In the genomic region with DNA sequence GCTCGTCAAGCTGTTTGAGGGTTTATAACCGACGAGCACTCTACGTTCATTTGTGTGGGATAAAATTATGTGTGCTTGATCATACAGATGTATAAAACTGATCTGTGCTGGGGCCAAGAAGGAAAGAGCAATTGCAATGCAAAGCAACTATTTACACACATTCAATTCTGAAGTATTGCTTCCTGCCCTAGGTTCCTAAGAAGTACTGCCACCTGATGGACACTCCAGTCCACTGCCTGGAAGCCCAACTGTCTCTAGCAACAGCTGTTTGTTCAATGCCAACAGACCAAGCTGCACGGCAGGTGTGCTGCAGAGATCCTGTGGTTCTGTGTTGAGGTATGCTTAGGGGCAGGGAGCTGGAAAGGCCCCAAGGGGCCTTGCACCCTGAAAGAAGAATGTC, we compare ENCODE assay signal across 9 mouse cellular contexts.
DNase-seq lines count a peak whose midpoint lies in the region; ATAC-seq and TF ChIP-seq lines count a peak whose summit lies in the region.
"Had no signal": no experiment of that assay in that cellular context is flagged by ENCODE, and none has a peak within 500 bp of the region (broad histone marks: within the 10 kb centered on the region; RNA-seq: fewer than 3 reads in every experiment).

No protein-coding gene starts in this region.

- H3K4me3 ChIP-seq in hindbrain, embryonic 16.5 days (ENCODE audit: low read length): no peak overlapping the region
- H3K4me3 ChIP-seq in hindbrain, embryonic 12.5 days: no peak overlapping the region
- H3K4me3 ChIP-seq in cortical plate, adult 2 months (ENCODE audit: insufficient read depth, low read length): no peak overlapping the region
- H3K4me3 ChIP-seq: liver, embryonic 15.5 days had no signal

- no peak for TF ChIP-seq POLR2A in cortical plate, adult 2 months (IDR thresholded peaks at IDR 0.05; ENCODE audit: extremely low read depth, insufficient read depth, low read length)

- H3K9me3 ChIP-seq in hindbrain, embryonic 16.5 days (ENCODE audit: control insufficient read depth, low read length): no peaks in the 10 kb centered on the region
- no peaks in the 10 kb centered on the region for H3K9me3 ChIP-seq in hindbrain, embryonic 12.5 days (replicated peaks)
- H3K9me3 ChIP-seq: liver, embryonic 15.5 days had no signal

- no peak overlapping the region for H3K27ac ChIP-seq in hindbrain, embryonic 16.5 days (ENCODE audit: low read depth, low read length)
- no peak overlapping the region for H3K27ac ChIP-seq in hindbrain, embryonic 12.5 days
- no peak overlapping the region for H3K27ac ChIP-seq in cortical plate, adult 2 months (ENCODE audit: insufficient read depth, low read length)
- H3K27ac ChIP-seq: liver, embryonic 15.5 days had no signal

- peaks cover 5% of the 10 kb centered on the region; the same call in 1 of the 2 replicates for H3K36me3 ChIP-seq in hindbrain, embryonic 16.5 days (ENCODE audit: control insufficient read depth, insufficient read depth, low read length)
- 0 out of 2 replicates have a peak, but pooled peaks cover 8% of the 10 kb centered on the region for H3K36me3 ChIP-seq in hindbrain, embryonic 12.5 days
- no peaks in the 10 kb centered on the region for H3K36me3 ChIP-seq in splenic B cell, adult 2 months (ENCODE audit: control insufficient read depth, insufficient read depth, low read length, poor library complexity, severe bottlenecking)
- H3K36me3 ChIP-seq: liver, embryonic 15.5 days had no signal

- peak; percentile 62 for DNase-seq in ES-CJ7 (ENCODE audit: low read depth, low spot score)
- DNase-seq in kidney, postnatal 4 days: peak; percentile 62 to 70
- DNase-seq in splenic B cell, adult 2 months (ENCODE audit: low read depth, low spot score): peak; percentile 47
- DNase-seq in left cerebral cortex, postnatal 25 days (ENCODE audit: low spot score in 2 of 2): no peak
- no peak for DNase-seq in spleen, adult 12 weeks (ENCODE audit: low spot score)

- no peak overlapping the region for H3K9ac ChIP-seq in hindbrain, embryonic 16.5 days (ENCODE audit: low read depth, low read length)
- no peak overlapping the region for H3K9ac ChIP-seq in hindbrain, embryonic 12.5 days
- H3K9ac ChIP-seq: liver, embryonic 15.5 days had no signal

- no peaks in the 10 kb centered on the region for H3K4me1 ChIP-seq in hindbrain, embryonic 16.5 days (ENCODE audit: control insufficient read depth, insufficient read depth, low read depth, low read length)
- no peaks in the 10 kb centered on the region for H3K4me1 ChIP-seq in hindbrain, embryonic 12.5 days
- H3K4me1 ChIP-seq in cortical plate, adult 2 months (ENCODE audit: control insufficient read depth, insufficient read depth, low read length): no peaks in the 10 kb centered on the region
- H3K4me1 ChIP-seq: liver, embryonic 15.5 days had no signal

- WGBS in hindbrain, embryonic 16.5 days: 81% methylated on average over 5 of the region's 5 CpGs
- 72% methylated on average over 5 of the region's 5 CpGs for WGBS in hindbrain, embryonic 12.5 days

- intact Hi-C loops in left cerebral cortex, postnatal 25 days (cut with DNase I): no loop called here

- ATAC-seq in hindbrain, embryonic 16.5 days: peak; percentile 48
- ATAC-seq in hindbrain, embryonic 12.5 days (ENCODE audit: low FRiP score): no peak

- H3K27me3 ChIP-seq in hindbrain, embryonic 16.5 days (replicated peaks; ENCODE audit: control insufficient read depth, insufficient read depth, low read length): no peaks in the 10 kb centered on the region
- no peaks in the 10 kb centered on the region for H3K27me3 ChIP-seq in hindbrain, embryonic 12.5 days
- H3K27me3 ChIP-seq in splenic B cell, adult 2 months (ENCODE audit: control insufficient read depth, insufficient read depth, low read length, poor library complexity, severe bottlenecking): no peaks in the 10 kb centered on the region
- H3K27me3 ChIP-seq: liver, embryonic 15.5 days had no signal

- H3K4me2 ChIP-seq in hindbrain, embryonic 16.5 days (ENCODE audit: low read length): no peak overlapping the region
- H3K4me2 ChIP-seq in hindbrain, embryonic 12.5 days (replicated peaks): no peak overlapping the region
- H3K4me2 ChIP-seq: liver, embryonic 15.5 days had no signal

- TF ChIP-seq CTCF in cortical plate, adult 2 months (IDR thresholded peaks at IDR 0.05; ENCODE audit: extremely low read depth, insufficient read depth, low read length): peak; percentile 54; the same call in 1 of the 2 replicates

Comparison
In these comparisons a context has a peak if more than half of its experiments do, and no peak if none do; other contexts are left out.
1. DNase-seq: peak in ES-CJ7 (single experiment), kidney, postnatal 4 days (2 of 2) and splenic B cell, adult 2 months (single experiment); none in left cerebral cortex, postnatal 25 days (0 of 2) and spleen, adult 12 weeks (single experiment).